Mouse (Mus musculus): ENCODE results near the gene Ehd1. TPM values are rescaled to one million over a fixed set of nuclear protein-coding genes. Genes with fewer than 3 reads are reported as not detected.

Gene Ehd1
- polyA plus RNA-seq, 2 experiments = 38.0 to 81.6 TPM

- Histone ChIP-seq H3K4me1 (replicated peaks; ENCODE audit: control insufficient read depth in 2 of 2, insufficient read depth in 2 of 2, low read length in 1 of 2) (peaks cover 24 to 30% of the 10 kb centered on the region in 2 experiments), H3K36me3 (replicated peaks; ENCODE audit: control insufficient read depth, insufficient read depth, low read depth) (peaks cover 7% of the 10 kb centered on the region; the same call in 1 of the 2 replicates), H3K27me3 (ENCODE audit: control insufficient read depth, insufficient read depth, low read length) (no peaks in the 10 kb centered on the region), H3K27ac (peak overlapping the region; percentile 89), H3K9me3 (ENCODE audit: control insufficient read depth, low read length) (no peaks in the 10 kb centered on the region), H3K4me2 (ENCODE audit: low read depth) (peak overlapping the region; percentile 94), H3K4me3 (ENCODE audit: insufficient read depth in 1 of 2, low read depth in 2 of 2, low read length in 2 of 2) (peak overlapping the region; percentile 91 to 93), H3K9ac (replicated peaks) (peak overlapping the region; percentile 93)
- TF ChIP-seq EP300 (IDR thresholded peaks at IDR 0.05; ENCODE audit: low read depth) (no peak), CTCF (IDR thresholded peaks at IDR 0.05; ENCODE audit: low read depth) (no peak)
- WGBS (ENCODE audit: insufficient replicate concordance) = 0% methylated on average over 4 of the region's 4 CpGs
- ATAC-seq (ENCODE audit: insufficient read depth) (peak; percentile 9; the same call in 1 of the 2 replicates), DNase-seq (ENCODE audit: low read depth in 3 of 3, low spot score in 3 of 3) (peak; percentile 67 to 68 (median 67))
Measured at GRCm38 (mm10) chr19:6242281-6242680, 34.2 kb upstream of the Ehd1 start.

GRCm38 (mm10) chr19:6243226-6243625 is 33.3 kb upstream of the Ehd1 start:
- TF ChIP-seq CTCF (IDR thresholded peaks at IDR 0.05; ENCODE audit: low read depth) (no peak), EP300 (IDR thresholded peaks at IDR 0.05; ENCODE audit: low read depth) (no peak)
- no peak for DNase-seq (ENCODE audit: low read depth in 3 of 3, low spot score in 3 of 3)
- Histone ChIP-seq H3K9ac (replicated peaks) (no peak overlapping the region), H3K36me3 (replicated peaks; ENCODE audit: control insufficient read depth, insufficient read depth, low read depth) (peaks cover 14% of the 10 kb centered on the region), H3K9me3 (ENCODE audit: control insufficient read depth, low read length) (no peaks in the 10 kb centered on the region), H3K27ac (no peak overlapping the region), H3K4me3 (ENCODE audit: insufficient read depth in 1 of 2, low read depth in 2 of 2, low read length in 2 of 2) (no peak overlapping the region), H3K4me2 (ENCODE audit: low read depth) (peak overlapping the region; percentile 94), H3K4me1 (replicated peaks; ENCODE audit: control insufficient read depth in 2 of 2, insufficient read depth in 2 of 2, low read length in 1 of 2) (peaks cover 24 to 26% of the 10 kb centered on the region in 2 experiments), H3K27me3 (ENCODE audit: control insufficient read depth, insufficient read depth, low read length) (no peaks in the 10 kb centered on the region)
- ATAC-seq (ENCODE audit: insufficient read depth) = no peak
- WGBS (ENCODE audit: insufficient replicate concordance) = 85% methylated on average over 5 of the region's 5 CpGs

GRCm38 (mm10) chr19:6245806-6246205 is 30.7 kb upstream of the Ehd1 start:
- peaks cover 14% of the 10 kb centered on the region for H3K36me3 ChIP-seq (replicated peaks; ENCODE audit: control insufficient read depth, insufficient read depth, low read depth)

GRCm38 (mm10) chr19:6247526-6248300 is 28.8 kb upstream of the Ehd1 start:
- no peak for DNase-seq (ENCODE audit: low read depth in 3 of 3, low spot score in 3 of 3)
- Histone ChIP-seq H3K4me1 (replicated peaks; ENCODE audit: control insufficient read depth in 2 of 2, insufficient read depth in 2 of 2, low read length in 1 of 2) (peaks cover under 1 to 2% of the 10 kb centered on the region in 2 experiments; a peak in 3 of 4 replicates), H3K27me3 (ENCODE audit: control insufficient read depth, insufficient read depth, low read length) (no peaks in the 10 kb centered on the region), H3K4me2 (ENCODE audit: low read depth) (no peak overlapping the region), H3K36me3 (replicated peaks; ENCODE audit: control insufficient read depth, insufficient read depth, low read depth) (peaks cover 23% of the 10 kb centered on the region), H3K9me3 (ENCODE audit: control insufficient read depth, low read length) (no peaks in the 10 kb centered on the region), H3K27ac (no peak overlapping the region), H3K4me3 (ENCODE audit: insufficient read depth in 1 of 2, low read depth in 2 of 2, low read length in 2 of 2) (no peak overlapping the region), H3K9ac (replicated peaks) (no peak overlapping the region)
- TF ChIP-seq EP300 (IDR thresholded peaks at IDR 0.05; ENCODE audit: low read depth) (no peak), CTCF (IDR thresholded peaks at IDR 0.05; ENCODE audit: low read depth) (no peak)
- WGBS (ENCODE audit: insufficient replicate concordance) = 86% methylated on average over 29 of the region's 29 CpGs
- no peak for ATAC-seq (ENCODE audit: insufficient read depth)

More at GRCm38 (mm10) chr19:6245806-6246205, 30.7 kb upstream of the Ehd1 start:
- 79% methylated on average over 1 of the region's 1 CpGs for whole genome bisulfite sequencing (ENCODE audit: insufficient replicate concordance)
- no peak overlapping the region for H3K4me2 ChIP-seq (ENCODE audit: low read depth)
- ATAC-seq (ENCODE audit: insufficient read depth) = no peak
- no peak for DNase-seq (ENCODE audit: low read depth in 3 of 3, low spot score in 3 of 3)
- H3K9ac ChIP-seq (replicated peaks) = no peak overlapping the region
- H3K27ac ChIP-seq = no peak overlapping the region
- TF ChIP-seq EP300 (IDR thresholded peaks at IDR 0.05; ENCODE audit: low read depth) (no peak), CTCF (IDR thresholded peaks at IDR 0.05; ENCODE audit: low read depth) (no peak)
- H3K27me3 ChIP-seq (ENCODE audit: control insufficient read depth, insufficient read depth, low read length) = no peaks in the 10 kb centered on the region
- H3K4me3 ChIP-seq (ENCODE audit: insufficient read depth in 1 of 2, low read depth in 2 of 2, low read length in 2 of 2) = no peak overlapping the region
- peaks cover 8 to 9% of the 10 kb centered on the region in 2 experiments for H3K4me1 ChIP-seq (replicated peaks; ENCODE audit: control insufficient read depth in 2 of 2, insufficient read depth in 2 of 2, low read length in 1 of 2)
- no peaks in the 10 kb centered on the region for H3K9me3 ChIP-seq (ENCODE audit: control insufficient read depth, low read length)

- Histone ChIP-seq H3K36me3 (replicated peaks; ENCODE audit: control insufficient read depth, insufficient read depth, low read depth) (peaks cover 13% of the 10 kb centered on the region), H3K27me3 (ENCODE audit: control insufficient read depth, insufficient read depth, low read length) (no peaks in the 10 kb centered on the region), H3K9ac (replicated peaks) (no peak overlapping the region), H3K4me3 (ENCODE audit: insufficient read depth in 1 of 2, low read depth in 2 of 2, low read length in 2 of 2) (no peak overlapping the region), H3K9me3 (ENCODE audit: control insufficient read depth, low read length) (no peaks in the 10 kb centered on the region), H3K4me1 (replicated peaks; ENCODE audit: control insufficient read depth in 2 of 2, insufficient read depth in 2 of 2, low read length in 1 of 2) (no peaks in the 10 kb centered on the region), H3K27ac (no peak overlapping the region), H3K4me2 (ENCODE audit: low read depth) (no peak overlapping the region)
- no peak for DNase-seq (ENCODE audit: low read depth in 3 of 3, low spot score in 3 of 3)
- ATAC-seq (ENCODE audit: insufficient read depth) = no peak
- no peak for TF ChIP-seq CTCF (IDR thresholded peaks at IDR 0.05; ENCODE audit: low read depth)
- TF ChIP-seq EP300 (IDR thresholded peaks at IDR 0.05; ENCODE audit: low read depth) = no peak
- WGBS (ENCODE audit: insufficient replicate concordance) = 82% methylated on average over 4 of the region's 4 CpGs
Measured at GRCm38 (mm10) chr19:6253021-6253420, 23.5 kb upstream of the Ehd1 start.

All from liver, embryonic 14.5 days (tissue).